Mouse (Mus musculus): ENCODE data around the gene Amz2. TPM values are rescaled to one million over a fixed set of nuclear protein-coding genes. Genes with fewer than 3 reads are reported as not detected.

The Amz2 gene
- total RNA-seq, 2 experiments from 2014 or later, result 51.9 to 53.8 TPM

DNA sequence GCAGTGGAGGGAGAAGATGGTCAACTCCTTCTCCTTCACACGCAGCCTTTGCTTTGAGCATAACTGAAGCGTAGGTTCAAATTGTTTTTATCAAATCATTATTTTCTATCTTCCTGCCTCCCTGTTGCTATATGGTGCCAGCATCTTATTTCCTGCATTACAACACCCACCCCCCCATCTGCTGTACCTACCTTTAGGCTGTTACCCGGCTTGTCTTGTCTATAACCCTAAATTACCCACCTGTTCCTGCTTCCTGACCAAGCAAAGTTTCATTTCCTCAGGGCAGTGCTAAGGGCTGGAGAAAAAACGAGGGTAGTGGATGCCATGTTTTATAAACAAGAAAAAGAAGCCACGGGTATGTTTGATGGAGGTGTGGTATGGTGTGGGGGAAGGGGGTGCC lies 4.5 kb upstream of the Amz2 start:
- no peak for DNase-seq

GRCm38 (mm10) chr11:109422263-109422662 lies 3.5 kb upstream of the Amz2 start:
- DNase-seq, result no peak

DNA sequence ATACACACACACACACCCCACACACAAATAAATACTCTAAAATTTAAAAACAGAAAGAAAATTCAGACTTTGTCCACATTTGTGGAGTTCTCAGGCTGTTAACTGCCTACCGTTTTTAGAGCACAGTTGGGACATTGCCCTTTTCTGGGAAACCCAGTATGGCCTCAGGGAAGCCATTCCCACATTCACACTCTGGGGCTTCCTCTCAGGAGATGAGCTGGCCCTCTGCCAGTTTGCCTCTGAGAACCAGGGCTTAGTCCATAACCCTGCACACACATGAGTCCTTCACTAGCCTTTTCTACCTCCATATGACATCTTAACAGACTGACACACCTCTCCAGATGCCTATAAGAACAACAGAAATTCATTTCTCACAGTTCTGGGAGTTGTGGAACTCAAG lies 2.5 kb upstream of the Amz2 start:
- DNase-seq, result no peak

GRCm38 (mm10) chr11:109426272-109426586 lies 483 bp downstream of the Amz2 start:
- DNase-seq, result no peak

DNA sequence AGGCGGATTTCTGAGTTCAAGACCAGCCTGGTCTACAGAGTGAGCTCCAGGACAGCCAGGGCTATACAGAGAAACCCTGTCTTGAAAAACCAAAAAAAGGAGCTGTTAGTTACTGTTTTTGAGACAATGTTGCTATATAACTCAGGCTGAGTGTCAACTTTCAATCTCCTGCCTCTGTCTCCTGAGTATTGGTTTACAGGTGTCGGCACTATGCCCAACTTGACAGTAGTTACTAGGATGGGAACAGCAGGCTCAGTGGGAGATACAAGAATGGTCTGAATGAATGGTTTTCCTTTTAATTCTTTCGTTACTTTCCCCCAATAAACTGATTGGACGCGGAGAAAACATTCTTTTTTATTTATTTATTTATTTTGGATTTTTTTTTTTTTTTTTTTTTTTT lies 1.6 kb downstream of the Amz2 start:
- no peak for DNase-seq

- DNase-seq, result no peak
Observed at GRCm38 (mm10) chr11:109434233-109434798, 8.6 kb downstream of the Amz2 start.

DNA sequence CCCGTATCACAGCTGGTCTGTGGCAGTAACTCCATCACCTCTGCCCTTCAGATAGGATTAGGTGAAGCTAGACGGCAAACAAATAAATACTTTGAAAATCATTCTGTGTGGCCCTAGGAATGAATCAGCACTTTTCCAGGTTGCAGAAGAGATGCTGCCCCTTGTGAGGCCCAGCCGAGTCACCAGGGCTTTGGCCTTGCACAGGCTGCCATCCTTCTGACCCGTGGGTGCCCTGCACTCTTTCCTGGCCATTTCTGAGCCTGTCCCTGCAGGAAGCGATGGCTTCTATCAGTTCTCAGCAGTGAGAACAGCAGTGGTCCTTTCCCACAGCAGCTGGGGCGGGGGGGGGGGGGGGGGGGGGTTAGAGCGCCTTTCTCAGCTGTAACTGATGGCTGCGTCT lies 11.1 kb downstream of the Amz2 start:
- DNase-seq, result no peak

GRCm38 (mm10) chr11:109439209-109439608 lies 13.5 kb downstream of the Amz2 start:
- no peak for DNase-seq

DNA sequence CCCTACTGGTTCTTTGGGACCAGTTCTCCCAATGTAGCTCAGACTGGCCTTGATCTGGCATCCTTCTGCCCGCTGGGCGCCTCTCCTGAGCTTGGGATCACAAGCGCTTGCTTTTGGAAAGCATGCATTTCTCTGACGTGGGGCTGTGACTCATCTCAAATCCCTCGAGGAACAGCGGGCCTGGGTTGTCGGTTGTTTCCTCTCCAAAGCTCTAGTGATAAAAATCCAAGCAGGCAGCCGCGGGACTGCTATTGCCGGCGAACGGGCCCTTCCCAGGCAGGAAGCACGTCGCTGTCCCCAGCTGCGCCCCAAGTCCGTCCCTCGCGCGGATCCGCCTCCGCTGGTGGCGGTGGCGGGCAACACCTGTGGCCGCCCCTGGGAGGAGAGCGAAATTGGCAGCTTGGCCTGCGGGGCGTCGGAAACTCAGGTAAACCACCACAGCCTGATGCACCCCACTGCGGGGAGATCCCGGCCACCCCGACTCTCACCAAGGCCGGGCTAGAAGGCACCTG lies 14.1 kb downstream of the Amz2 start:
- peak; percentile 90 to 91 for DNase-seq

DNA sequence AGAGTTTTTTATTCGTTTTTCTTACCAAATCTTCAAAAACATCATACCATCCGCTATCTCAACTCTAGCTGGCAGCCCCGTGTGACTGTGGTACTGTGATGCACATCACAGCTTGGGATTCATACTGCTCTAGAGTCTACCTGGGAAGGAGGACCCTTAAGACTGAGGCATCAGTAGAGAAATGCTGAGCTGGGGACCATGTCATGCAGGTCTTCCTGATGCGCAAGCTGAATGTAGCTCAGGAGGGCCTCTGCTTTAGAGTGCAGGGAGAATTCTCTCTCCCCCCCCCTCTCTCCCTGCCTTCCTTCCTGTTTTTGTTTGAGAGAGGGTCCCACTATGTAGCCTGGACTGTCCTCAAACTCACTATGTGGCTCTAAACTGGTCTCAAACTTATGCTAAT lies 14.9 kb downstream of the Amz2 start:
- DNase-seq, result no peak

- peak; percentile 22 to 57 for DNase-seq
Observed at GRCm38 (mm10) chr11:109441119-109441518, 15.4 kb downstream of the Amz2 start.

GRCm38 (mm10) chr11:109442166-109442730 lies 16.5 kb downstream of the Amz2 start:
- DNase-seq, result no peak

DNA sequence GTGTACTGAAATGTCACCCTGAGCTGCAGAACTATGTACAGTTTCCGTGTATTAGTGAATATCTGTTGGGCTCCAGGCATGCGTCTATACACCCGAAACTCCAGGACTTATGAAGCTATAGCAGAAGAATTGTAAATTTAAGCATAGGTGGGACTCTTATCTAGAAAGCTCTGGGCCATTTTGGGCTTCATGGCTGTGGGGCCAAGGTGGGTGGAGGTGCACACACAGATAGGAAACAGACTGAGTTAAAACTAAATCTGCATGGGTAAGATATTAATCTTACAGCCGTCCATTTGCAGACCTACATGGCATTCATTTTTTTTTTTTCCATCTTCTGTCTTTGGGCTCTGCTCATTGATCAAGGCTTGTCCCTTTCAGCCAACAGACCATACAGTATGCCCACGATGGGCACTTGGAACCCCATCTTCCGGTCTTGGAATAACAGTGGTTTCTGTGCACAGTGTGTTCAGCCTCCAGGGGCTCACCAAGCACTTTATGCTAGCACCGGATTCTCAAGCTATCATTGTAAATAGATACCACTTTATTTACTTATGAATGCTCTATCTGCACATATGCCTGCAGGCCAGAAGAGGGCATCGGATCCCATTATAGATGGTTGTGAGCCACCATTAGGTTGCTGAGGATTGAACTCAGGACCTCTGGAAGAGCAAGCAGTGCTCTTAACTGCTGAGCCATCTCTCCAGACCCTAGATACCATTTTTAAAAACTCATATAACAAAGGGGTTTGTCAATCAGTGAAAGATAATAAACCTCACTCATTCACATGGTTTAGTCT lies 17.9 kb downstream of the Amz2 start:
- DNase-seq, result no peak

DNA sequence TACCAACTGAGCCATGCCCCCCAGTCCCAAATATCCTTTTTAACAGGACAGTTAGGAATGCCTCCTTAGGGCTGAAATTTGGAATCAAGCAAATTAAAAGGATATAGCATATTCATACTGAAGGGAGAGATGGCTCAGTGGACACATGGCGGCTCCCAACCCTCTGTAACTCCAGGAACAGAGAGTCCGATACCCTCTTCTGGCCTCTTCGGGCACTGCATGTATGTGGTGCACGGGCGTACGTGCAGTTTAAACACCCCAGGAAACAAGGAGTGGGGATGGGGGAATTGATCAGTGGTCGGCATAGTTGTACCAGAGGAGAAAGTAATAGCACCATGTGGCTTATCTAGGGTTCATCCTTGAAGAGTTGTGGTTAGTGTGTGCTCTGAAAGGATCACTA lies 18.9 kb downstream of the Amz2 start:
- DNase-seq, result peak in 1 of 2 experiments; percentile 35

DNA sequence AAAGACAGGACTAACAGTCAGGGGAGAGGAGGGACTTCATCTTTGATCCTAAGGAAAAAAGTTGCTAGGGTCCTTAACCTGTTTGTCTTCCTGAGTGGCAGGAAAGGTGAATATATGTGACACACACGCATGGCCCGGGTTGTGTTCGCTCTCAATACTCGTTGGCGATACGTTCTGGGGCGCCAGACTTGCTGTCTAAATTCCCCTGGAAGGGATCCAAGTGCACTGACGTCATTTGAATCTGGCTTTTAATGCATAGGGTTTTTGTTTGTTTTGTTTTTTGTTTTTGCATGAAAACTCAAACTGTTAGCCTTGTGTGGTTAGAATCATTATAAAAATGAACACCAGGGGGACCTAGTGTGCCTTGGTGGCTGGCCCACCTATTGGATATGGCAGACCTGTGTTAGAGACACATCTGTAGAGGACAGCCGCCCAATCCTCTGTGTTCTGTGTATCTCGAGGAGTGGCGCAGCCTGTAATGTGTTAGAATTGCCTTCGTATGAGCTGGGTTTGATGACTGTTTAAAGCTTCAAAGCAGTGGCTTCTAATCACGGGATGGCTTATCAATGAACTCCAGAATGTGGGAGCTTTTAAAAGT lies 19.8 kb downstream of the Amz2 start:
- peak; percentile 23 to 78 for DNase-seq

- DNase-seq, result no peak
Observed at GRCm38 (mm10) chr11:109451169-109451568, 25.4 kb downstream of the Amz2 start.

DNA sequence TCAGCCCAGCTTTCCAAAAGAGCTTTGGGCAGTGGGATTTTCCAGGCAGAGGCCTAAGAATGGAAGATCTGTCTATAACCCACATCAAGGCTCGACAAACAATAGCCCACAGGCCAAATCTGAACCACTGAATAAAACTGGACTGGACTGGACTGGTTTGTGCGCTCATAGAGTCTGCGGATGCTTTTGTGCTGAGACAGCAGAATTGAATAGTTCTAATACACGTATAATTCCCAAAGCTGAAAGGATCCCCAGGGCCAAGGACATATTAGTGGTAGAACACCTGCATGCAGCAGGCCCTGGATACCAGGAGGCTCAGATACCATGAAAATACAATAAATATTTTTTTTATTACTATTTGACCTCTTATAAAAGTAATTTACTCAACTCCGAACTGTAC lies 30.5 kb downstream of the Amz2 start:
- no peak for DNase-seq

DNA sequence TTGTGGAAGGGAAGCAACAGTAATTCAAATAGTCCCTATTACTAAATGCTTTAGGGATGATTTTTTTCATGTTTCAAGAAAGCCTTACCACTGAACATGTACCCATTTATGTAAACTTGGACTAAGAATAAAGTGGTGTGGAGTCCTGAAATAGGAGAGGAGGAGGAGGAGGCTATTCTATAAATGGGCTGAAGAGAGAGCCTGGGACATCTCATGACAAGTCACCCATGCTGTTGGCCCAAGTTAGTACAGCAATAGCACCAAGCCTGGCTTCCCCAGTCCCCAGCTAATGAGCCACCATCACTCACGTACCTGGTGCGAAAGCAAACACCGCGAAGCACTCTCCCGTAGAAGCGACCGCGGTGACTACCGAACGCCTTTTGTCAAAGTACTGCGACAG lies 32.4 kb downstream of the Amz2 start:
- DNase-seq, result no peak

GRCm38 (mm10) chr11:109460586-109460985 lies 34.8 kb downstream of the Amz2 start:
- DNase-seq, result peak; percentile 44 to 66

DNA sequence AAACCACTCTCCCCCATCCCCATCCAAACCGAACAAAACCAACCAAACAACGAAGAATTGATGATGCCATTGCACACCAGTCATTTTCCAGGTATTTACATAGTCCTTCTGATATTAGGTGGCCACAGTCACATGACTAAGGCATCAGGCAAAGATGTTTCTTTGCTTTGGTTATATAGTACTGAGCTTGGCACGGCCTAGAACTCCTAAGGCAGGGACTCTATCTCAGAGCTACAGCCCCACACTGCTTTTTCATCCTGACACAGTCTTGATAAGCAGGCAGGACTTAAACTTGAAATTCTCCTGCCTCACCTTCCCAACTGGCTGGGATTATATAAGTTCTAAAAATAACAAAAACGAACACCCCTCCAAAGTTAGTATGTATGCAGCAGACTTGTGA lies 39.3 kb downstream of the Amz2 start:
- no peak for DNase-seq

- peak in 1 of 2 experiments; percentile 37 for DNase-seq
Observed at GRCm38 (mm10) chr11:109466987-109467386, 41.2 kb downstream of the Amz2 start.

GRCm38 (mm10) chr11:109468133-109468532 lies 42.4 kb downstream of the Amz2 start:
- peak in 1 of 2 experiments; percentile 23 for DNase-seq

GRCm38 (mm10) chr11:109470170-109470569 lies 44.4 kb downstream of the Amz2 start:
- DNase-seq, result no peak

Data from heart, adult 18-20 months (tissue).